Mouse (Mus musculus) kidney, adult 11 months (tissue): Measurements from ENCODE around the gene Gfra4.
A peak's percentile ranks its signal among the peaks of the same experiment; 100 is the strongest.
"Not testable (repeated sequence)": the region's sequence is repeated elsewhere in the genome, so short reads cannot be mapped to it uniquely, and the experiment has no call there.

Source experiments
- DNase-seq: peaks from one replicate; pipeline ENCODE4 v3.0.0; 2022

Gfra4 gene

GRCm38 (mm10) chr2:131046025-131046424 is 3.1 kb upstream of the Gfra4 start:
- no peak for DNase-seq

DNA sequence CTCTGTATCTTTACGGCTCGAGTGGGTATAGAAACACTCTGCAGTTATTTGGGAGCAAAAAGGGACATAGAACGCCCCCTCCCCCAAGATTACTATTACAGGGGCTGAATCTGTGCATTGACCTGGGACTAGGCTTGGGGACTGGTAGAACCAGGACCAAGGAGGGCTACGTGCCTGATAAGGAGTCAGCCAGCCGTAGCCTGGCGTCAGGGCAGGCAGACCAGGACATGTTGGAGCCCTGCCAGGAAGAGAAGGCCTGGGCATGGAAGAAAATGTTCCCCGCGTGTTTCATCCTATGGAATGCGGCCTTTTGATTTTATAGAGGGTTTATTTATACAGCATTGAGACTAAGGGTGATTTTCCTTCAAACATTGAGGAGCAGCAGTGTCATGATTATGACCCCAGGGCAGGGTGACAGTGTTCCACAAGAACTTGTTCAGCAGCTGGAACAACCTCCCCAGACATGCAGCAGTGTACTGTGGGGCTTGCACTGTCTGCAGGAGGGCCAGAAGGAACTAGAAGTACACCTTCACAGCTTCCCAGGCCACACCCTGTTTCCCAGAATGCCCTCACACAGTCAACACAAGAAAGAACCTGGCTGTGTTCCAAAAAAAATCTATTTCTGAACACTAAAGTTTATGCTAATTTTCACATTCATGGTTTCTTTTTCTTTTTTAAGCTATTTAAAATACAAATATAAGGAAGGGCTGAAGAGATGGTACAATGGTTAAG is 2.3 kb upstream of the Gfra4 start:
- DNase-seq, result no peak

DNA sequence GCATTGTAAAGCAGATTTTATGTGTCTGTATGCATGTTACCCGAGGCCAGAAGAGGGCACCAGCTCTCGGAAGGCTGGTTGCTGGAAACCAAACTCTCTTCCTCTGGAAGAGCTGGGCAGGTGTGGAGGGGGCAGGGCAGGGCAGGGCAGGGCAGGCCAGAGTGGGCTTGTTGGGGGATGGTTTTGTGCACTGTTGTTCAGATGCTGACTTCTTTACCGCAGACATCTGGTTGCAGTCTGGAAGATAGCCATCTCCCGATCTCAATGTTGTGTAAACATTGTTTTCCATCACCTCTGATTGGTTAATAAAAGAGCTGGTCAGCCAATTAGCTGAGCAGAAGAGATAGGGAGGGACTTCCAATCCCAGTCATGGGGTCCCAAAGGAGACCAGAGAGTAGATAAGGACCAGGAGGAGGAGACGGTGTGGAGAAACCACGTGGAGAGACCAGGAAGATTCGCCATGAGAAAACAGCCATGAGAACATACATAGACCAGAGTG is 1.5 kb upstream of the Gfra4 start:
- DNase-seq, result no peak

GRCm38 (mm10) chr2:131040854-131041825 is 1.7 kb downstream of the Gfra4 start:
- no peak for DNase-seq

DNA sequence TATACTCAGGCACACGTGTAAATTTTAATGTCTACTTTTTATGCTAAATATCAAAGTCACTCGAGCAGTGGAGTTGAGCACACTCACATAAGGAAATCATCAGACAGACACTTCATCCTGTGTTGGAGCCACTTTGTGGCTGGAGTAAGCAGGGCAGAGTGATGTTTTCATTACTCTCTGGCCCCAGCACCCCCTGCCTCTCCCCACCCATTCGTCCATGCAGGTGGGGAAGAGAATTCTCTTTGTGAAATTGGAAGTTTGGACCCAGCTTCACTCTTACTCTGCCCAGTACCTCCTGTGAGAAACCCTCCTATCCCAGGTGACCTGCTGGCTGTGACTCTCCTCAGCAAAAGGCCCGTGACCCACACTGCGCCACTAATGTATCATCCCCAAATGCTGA is 4.2 kb downstream of the Gfra4 start:
- no peak for DNase-seq

GRCm38 (mm10) chr2:131038197-131038596 is 4.7 kb downstream of the Gfra4 start:
- no peak for DNase-seq

GRCm38 (mm10) chr2:131037226-131037990 is 5.5 kb downstream of the Gfra4 start:
- peak; percentile 41 for DNase-seq

GRCm38 (mm10) chr2:131036757-131037156 is 6.1 kb downstream of the Gfra4 start:
- no peak for DNase-seq

DNA sequence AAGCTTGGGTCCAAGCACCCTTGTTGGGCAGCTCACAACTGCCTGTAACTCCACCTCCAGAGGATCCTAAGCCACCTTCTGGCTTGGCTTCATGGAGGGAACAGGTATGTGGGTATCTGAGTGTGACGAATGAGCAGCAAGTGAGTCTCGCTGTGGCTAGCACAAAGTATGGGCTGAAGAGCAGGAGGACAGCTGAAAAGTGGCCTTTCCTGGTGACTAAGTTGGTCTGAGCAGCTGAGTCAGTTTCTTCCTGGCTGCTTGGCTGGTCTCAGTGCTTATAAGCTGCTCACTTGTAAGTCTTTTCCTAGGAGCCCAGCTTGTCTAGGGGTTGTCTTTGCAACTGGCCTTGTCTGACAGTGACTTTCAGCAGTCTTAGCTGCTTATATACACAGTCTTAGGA is 6.5 kb downstream of the Gfra4 start:
- DNase-seq, result no peak

DNA sequence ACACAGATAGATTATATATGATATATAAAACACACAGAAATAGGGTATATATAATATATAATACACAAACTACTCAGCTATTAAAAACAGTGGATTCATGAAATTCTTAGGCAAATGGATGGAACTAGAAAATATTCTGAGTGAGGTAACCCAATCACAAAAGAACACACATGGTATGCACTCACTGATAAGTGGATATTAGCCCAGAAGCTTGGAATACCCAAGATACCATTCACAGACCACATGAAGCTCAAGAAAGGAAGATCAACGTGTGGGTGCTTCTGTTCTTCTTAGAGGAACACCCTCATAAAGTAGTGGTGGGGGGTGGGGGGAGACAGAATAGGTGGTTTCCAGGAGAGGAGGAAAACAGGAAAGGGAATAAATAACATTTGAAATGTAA is 11.5 kb downstream of the Gfra4 start:
- DNase-seq, result not testable (repeated sequence)

GRCm38 (mm10) chr2:131030998-131031397 is 11.9 kb downstream of the Gfra4 start:
- DNase-seq, result no peak

- no peak for DNase-seq
These were observed 12.3 kb downstream of the Gfra4 start for GRCm38 (mm10) chr2:131030561-131030960.

DNA sequence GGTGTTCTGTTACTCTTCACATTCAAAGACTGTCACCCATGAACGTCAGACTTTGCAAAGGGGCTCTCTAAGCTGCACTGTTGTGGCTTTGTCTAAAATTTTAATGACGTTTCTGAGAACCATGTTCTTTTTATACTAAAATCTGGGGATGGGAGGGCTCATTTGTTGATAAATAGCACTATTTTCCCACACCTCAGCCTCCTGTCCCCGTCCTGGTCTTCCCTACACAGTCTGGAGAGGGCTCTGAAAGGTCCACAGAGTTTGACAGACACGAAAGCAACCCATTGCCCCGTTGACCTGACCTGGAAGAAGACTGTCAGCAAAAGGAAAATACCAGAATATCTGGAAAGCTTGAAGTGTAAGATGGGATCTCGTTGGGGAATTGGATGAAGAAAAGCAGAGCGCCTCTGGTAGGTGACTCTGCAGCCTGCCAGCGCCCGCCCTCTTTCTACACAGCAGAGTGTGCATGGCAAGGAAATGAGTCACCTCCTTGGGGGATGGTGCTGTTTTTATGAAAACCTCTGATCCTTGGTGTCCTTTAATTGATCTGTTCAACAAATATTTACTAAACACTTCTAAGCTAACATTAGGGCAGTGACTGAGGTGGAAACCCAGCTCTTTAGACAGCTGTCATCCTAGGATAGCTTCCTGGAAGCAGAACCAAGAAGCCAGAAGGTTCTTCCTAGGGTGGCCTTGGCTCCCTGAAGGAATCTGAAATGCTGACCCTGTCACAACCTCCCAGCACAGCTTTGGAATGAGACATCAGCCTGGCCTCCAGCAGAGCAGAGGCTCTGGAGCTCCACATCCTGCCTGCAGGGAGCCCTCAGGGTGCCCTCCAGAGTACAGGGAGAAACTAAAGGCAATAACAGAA is 13.6 kb downstream of the Gfra4 start:
- peak; percentile 12 for DNase-seq

- DNase-seq, result no peak
These were observed 15.9 kb downstream of the Gfra4 start for GRCm38 (mm10) chr2:131026941-131027340.

DNA sequence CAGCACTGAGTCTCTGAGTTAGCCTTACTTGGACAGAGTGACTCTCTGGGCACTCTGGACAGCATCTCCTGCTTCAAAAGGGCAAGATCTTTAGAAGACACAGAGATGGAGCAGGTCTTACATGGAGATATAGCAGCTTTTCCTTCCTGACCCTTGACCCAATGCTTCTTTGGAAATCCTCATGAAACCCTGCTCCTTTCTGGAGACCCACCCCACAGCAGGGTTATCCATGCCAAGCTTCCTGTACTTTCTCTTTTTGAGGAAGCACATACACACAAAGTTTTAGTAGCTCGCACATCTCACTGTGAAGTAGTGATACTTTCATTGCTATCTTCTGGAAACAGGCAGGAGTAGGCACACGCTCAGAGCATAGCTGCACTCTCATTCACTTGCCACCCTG is 17.7 kb downstream of the Gfra4 start:
- no peak for DNase-seq

DNA sequence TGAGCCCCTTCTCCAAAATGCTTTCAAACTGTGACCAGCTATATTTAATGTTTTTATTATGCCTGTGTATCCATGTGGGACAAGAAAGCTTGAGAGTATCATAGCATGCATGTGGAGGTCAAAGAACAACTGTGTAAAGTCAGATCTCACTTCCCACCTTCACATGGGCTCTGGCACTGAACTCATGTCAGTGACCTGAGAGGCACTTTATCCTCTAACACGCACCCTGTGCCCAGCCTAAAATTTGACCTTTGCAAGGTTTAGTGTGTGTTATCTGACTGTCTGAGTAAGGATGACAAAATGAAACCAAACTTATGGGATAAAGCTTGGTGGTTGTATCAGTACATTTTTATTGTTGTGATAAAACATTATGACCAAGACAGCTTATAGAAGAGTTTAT is 32.3 kb downstream of the Gfra4 start:
- DNase-seq, result no peak

DNA sequence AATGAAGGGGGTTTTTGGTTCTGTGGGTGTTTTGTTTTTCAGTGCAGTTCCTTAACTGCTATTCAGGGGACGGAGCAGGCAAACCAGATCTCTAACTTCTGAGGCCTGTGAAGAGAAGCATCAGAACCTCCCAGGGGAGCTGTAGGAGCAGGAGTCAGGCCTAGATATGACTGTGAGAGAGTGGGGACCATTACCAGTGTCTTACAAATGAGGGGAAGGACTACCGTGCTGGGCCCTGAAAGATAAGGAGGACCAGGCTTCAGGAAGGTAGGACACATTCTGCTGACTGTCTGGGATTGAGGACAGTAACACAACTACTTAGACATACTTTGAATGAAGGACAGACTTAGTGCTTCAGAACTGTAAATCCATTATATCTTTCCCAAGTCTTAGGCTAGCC is 33.8 kb downstream of the Gfra4 start:
- no peak for DNase-seq

DNA sequence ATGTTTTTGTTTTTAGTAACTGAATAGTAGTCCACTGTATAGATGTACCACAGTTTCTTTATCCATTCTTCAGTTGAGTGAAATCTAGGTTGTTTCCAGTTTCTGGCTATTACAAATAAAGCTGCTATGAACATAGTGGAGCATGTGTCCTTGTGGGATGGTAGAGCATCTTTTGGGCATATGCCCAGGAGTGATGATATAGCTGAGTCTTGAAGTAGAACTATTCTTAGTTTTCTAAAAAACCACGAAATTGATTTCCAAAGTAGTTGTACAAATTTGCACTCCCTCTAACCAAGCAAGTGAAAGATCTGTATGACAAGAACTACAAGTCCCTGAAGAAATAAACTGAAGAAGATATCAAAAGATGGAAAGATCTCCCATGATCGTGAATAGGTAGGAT is 50.1 kb downstream of the Gfra4 start:
- DNase-seq, result no peak
